Mouse (Mus musculus): ENCODE measurements around the gene Trpc4ap.
"Not testable (repeated sequence)": the region's sequence is repeated elsewhere in the genome, so short reads cannot be mapped to it uniquely, and the experiment has no call there.

The Trpc4ap gene

DNA sequence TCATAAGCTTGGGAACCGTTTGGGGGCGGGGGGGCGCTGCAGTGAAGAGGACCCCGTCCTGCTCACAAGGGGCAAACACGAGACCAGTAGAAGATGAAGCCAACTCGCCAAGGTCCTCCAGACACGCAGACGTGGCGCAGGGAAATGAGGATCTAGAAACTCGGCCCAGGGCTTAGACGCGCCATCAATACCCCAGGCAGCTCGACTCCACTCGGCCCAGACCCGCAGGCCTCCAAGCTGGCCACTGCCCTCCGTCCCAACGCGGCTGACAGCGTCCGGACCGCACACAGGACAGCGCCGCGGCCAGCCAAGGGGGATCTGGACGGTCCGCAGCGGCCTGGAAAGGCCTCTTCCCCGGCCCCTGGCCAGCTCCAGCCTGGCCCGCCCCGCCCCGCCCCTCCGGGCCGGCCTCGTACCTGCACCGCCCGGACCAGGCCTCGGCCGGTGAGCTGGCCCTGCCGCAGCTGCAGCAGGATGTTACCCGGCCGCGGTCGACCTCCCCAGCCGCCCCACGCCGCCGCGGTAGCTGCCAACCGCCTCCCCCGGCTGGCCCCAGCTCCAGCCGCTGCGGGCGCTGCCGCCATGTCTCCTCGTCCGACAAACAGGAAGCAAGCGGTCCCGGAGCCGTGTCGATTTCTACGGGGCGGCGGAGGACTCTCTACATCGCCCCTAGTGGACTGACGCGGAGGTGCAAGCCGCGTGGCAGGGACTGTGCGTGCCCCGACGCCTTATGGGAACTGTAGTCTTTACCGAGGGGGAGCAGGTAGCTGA, at the start of gene Trpc4ap:
Gene Trpc4ap (minus strand): TSS at position 662 of the 771 bp plus-strand sequence.
- no peak for DNase-seq (ENCODE audit: extremely low read depth, low read depth, low spot score)

DNA sequence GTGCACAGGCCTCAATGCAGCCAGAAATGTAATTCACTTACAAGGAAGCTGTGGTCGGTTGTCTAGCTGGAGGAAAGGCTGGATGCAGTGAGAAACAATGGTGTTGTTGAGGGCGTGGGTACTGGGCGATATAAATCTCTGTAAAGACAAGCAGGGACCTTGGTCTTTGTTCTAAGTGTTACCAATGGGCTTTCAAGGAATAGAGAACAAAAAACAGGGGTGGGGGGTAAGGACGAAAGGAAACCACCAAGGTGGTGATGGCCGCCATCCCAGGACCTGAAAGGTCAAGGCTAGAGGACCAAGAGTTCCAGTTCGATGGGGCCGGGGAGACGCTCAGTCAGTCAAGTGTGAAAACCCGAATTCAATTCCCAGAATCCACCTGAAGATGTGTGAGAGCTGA, 45.6 kb upstream of the Trpc4ap start:
- DNase-seq (ENCODE audit: extremely low read depth, low read depth, low spot score): no peak

DNA sequence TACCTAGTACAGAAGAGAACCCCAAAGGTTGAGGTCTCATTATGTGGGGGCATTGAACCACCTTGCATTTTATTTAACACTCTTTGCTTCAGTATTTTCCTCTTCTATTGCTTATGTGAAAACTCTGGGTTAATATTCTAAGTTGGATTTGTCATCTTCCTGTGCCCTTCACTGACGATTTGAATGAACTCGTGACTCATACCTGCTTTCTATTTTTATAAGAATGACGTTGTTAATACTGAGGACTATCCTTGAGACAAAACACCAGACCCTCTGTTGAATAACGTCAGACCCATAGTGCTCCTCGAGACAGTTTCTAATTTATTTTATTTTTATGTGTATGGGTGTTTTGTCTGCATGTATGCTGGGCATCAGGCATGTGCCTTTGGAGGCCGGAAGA, 44.8 kb upstream of the Trpc4ap start:
- DNase-seq (ENCODE audit: extremely low read depth, low read depth, low spot score): no peak

DNA sequence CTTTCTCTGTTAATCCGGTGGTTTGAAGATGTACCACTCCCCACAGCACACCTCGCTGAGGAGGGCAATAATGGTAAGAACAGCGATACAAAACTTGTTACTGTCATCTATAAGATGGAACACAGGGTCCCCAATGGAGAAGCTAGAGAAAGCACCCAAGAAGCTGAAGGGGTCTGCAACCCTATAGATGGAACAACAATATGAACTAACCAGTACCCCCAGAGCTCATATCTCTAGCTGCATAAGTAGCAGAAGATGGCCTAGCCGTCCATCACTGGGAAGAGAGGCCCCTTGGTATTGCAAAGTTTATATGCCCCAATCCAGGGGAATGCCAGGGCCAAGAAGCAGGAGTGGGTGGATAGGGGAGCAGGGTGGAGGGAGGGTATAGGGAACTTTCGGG, 43.6 kb upstream of the Trpc4ap start, which contains the start of gene Gm17581:
Gene Gm17581 (minus strand): TSS at position 101 of the 400 bp plus-strand sequence.
- DNase-seq (ENCODE audit: extremely low read depth, low read depth, low spot score): not testable (repeated sequence)

DNA sequence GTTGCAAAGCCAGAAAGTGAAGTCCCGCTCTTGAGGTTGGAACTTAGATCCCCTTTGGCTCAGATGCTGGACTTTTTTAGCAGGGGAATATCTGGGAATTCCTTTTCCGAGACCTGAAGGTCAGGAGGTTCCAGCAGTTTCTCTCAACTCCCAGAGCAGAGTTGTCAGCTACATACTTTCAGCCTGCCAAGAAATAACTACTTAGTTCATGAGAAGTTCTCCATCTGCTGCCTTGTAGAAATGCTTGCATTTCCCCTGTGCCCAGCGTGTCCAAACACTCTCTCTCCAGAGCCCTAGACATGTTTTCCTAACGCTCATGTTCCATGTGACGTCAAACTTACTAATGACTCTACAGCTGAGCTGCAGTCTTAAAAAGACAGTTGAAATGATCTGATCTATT, 42.9 kb upstream of the Trpc4ap start:
- DNase-seq (ENCODE audit: extremely low read depth, low read depth, low spot score): no peak

DNA sequence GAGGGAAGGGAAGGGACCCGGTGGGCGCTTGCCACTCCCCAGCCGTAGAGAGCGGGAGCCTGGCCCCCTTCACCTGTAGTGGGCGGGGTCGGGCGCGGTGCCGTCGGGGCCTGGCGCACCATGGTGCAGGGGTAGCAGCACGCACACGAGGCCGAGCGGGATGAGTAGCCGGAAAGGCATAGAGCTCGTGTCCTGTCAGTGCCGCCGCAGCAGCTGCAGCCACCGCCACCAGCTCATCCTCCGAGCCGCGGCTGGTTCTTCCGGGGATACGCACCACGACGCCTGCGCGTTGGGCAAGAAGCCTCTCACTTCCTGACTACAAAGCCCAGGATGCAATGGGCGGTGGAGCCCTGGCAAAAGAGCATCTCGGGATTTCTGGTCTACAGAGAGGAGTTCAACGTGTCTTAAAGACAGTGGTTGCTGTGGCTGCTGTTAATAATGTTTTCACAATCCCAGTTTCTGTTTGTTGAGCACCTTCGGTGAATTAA, 37.0 kb upstream of the Trpc4ap start, which contains the start of gene Edem2:
Gene Edem2 (minus strand): TSS at position 318 of the 488 bp plus-strand sequence.
- peak; percentile 52 for DNase-seq (ENCODE audit: extremely low read depth, low read depth, low spot score)

DNA sequence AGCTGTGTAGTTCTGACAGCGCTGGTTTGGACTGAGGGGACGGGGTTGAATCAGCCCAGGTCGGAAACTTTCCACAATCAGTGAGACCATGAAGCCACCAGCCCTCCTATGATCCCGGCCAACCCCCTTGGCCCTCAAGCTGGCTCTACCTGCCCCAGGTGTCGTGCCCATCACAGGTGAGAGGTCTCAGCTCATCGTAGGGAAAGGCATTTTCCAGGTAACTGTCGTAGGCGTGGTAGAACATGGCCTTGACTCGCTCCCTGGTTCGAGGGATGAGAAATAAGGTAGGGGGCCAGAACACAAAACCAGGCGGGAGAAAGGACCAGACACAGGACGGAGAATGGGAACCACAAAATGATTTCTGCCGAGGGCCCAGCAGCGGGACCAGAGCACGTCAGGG, 36.6 kb upstream of the Trpc4ap start:
- no peak for DNase-seq (ENCODE audit: extremely low read depth, low read depth, low spot score)

DNA sequence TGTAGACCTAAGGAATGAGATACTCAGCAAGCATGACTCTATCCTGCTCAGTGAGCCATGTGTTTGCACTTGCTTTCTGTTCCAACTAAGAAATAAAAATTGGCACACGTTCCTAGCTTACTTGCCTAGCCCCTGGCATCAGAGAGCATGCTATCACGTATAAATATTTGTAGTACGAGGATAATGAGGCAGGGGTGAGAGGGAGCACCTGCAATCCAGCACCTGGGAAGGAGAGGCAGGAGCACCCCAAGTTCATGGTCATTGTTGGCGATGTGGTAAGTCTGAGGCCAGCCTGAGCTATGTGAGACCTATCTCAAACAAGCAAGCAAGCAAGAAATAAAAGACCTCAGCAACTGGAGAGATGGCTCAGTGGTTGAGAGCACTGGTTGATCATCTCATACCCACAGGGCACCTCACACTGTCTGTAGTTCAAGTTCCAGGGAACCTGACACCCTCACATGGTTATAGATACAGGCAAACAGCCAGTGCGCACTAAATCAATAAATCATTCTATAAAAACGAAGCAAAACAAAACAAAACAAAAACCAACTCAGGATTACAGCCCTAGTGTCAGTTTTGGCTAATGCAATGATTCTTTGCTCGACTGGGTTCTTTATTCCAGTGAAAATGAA, 35.7 kb upstream of the Trpc4ap start:
- no peak for DNase-seq (ENCODE audit: extremely low read depth, low read depth, low spot score)

DNA sequence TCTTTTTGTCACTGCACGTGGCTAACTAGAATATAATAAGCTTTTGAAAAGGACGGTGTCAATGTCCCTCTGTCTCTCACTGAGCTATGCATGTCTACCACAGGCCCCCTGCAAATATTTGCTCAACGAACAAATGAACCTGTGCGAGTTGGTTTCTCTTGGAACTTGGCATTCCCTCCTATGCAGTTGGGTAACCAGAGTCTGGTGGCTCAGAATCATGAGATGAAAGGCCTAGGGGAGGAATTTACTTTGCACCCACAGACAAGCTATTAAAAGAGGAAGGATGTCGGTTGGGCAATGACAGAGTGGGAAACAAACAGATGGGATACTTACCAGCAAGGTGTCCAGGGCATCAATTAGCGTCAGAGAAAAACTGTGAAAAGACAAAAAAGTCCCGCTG, 34.1 kb upstream of the Trpc4ap start:
- peak; percentile 58 for DNase-seq (ENCODE audit: extremely low read depth, low read depth, low spot score)

DNA sequence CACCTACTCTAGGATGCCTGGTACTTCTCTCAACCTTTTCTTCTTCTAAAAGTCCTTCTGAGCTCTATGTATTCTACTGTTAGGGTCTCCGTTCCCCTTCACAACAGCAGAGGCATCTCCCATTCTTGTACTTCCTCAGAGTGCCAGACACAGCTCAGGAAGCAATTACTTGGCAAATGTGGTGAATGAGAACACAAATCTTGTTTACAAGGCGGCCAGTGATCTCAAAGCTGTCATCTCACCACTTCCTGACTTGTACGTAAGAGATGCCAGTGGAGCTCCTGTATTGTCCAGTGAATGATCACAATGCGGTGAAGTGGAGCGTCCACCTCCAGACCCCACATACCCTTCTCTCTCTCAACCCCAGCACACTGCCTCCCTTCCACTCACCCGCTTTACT, 32.3 kb upstream of the Trpc4ap start:
- no peak for DNase-seq (ENCODE audit: extremely low read depth, low read depth, low spot score)

DNA sequence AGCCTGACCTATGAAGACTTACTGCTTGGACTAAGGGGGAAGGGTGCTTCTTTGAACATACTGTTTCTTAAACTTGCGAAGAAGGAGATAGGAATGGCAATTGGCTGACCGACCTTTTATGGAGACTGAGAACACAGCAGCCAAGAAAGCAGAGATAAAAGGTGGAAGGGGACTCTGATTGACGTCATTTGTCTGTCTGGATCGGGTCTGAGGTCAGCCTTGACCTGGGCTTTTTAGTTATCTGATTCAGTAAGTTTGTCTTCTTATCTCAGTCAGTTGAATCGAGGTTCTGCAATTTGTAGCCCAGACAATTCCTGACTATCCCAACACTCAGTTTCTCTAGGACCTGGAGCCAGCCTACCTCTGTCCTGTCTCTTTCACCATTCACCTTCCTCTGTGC, 31.9 kb upstream of the Trpc4ap start:
- no peak for DNase-seq (ENCODE audit: extremely low read depth, low read depth, low spot score)

DNA sequence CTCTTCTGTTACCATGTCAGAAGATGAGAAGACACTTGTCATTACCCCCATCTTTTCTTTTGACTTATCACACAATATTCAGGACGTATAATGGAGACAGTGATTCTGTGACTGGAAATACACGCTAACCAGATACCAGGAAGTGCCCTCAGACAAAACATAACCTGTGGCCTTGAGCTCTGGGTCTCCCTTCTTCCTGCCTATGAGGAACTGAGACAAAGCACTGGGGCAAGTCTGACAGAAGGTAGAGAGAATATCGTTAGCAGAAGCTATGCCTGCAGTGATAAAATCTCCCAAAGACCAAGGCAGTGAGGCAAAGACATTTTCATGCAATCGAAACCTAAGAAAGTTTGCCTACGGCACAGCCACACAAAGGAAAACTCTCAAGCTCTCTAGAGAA, 28.4 kb upstream of the Trpc4ap start:
- no peak for DNase-seq (ENCODE audit: extremely low read depth, low read depth, low spot score)

DNA sequence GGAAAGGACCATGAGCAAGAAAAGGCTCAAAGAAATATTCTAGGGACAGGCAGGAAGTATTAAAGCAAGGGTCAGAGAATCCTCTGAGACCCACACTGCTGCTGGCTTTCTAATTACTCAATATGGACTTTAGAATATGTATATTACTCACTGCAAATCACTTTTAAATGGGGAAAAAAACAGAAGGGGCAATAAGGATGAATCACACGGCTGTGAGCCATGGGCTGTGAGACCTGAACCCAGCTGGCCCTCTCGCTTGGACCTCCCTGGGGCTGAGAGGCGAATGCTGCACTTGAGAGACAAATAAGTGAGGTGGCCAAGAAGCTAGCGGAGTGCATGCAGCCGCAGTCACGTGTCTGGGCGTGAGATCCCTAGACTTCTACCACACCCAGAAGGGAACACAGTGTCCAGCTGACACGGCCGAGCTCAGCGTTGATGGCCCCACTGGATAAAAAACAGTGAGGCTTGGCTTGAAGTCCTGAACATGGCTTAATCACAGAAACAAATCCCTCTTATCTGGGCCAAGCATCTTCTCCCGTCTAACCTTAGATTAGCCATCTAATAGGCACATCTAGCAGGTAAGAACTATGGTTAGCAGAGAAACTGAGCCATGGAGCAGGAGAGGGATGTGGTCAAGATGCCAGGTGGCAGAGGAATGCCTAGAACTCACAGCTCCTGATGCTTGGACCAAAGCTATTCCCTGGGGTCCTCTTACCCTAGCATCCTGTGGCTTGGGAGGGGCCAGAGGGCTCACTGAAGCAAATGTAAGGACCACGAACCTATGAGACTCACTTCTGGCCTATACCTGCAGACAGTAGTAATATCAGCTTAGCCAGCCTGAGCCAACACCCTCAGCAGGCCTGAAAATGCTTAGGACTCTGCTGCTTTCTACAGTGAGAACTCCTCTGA, 25.2 kb upstream of the Trpc4ap start:
- no peak for DNase-seq (ENCODE audit: extremely low read depth, low read depth, low spot score)

DNA sequence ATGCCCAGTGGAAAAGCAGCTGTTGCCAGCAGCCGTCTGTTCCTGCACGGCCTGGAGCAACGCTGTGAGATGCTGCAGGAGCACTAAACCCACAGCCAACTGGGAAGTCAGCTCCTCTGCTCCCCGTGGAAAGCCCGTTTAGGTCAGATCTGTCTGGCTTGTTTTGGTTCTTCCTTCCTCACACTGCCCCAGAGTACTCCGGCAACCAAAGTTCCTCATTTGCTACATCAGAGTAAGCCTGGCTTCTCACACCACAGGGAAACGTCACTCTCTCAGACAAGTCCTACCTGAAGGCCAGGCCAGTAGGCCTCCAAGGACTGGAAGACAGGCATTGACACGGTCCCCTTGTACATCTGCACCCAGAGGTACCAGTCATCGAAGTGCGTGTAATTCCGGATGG, 18.4 kb upstream of the Trpc4ap start:
- DNase-seq (ENCODE audit: extremely low read depth, low read depth, low spot score): no peak

DNA sequence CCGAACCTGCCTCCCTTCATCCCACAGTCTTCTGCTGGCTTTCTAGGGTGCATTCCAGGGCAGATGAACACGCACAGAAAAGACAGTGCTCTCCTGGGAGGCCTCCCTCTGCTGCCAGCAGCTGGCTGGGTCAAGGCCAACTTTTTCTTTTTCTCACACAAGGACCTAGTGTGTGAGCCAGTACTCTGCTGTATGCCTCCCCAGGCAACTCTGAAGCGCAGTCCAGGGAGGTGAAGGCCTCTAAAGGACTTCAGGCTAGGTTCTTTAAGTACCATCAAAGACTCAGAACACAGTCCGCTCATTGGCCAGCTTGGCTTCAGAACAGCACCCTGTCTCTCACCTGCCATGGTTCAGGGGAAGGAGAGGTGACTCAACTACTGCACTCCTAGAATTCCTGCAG, 15.1 kb upstream of the Trpc4ap start:
- no peak for DNase-seq (ENCODE audit: extremely low read depth, low read depth, low spot score)

DNA sequence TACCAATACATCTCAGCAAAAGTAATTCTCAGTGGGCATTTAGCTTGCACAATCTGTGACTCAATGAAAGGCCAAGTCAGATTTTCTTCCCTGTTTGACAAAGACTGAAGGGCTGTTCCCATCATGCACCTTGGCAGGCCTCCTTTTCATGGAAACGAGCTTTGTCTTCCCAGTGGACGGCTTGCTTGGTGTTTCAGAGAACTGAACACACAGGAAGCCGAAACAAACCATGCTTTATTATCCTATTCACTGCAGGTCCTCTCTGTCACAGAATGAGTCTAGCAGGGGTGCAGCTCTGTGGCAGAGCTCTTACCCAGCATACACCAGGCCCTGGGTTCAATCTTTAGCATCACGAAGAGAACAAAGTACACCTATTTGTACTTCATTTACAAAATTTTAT, 11.4 kb upstream of the Trpc4ap start:
- no peak for DNase-seq (ENCODE audit: extremely low read depth, low read depth, low spot score)

DNA sequence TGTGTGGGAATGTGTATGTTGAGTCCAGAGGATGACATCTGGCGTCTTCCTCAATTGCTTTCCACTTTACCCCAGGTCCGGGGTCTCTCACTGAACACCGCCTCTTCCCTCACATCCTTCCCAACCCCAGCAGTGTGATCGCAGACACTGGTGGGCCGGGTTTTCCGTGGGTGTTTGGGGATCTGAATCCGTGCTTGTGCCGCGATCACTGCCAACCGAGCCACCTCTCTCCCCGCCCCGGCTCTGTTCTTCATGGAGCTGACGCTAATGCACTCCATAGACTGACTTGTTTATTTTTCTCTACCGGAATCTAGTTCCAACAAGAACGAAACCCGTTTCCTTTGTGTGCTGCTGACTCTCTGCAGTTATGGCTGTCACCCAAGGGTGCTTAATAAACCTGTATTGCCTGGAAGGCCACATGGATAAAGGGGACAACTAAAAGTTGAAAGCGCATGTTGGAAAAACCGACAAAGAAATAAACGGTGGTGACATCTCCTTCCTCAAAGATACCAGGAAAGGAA, 9.3 kb upstream of the Trpc4ap start:
- DNase-seq (ENCODE audit: extremely low read depth, low read depth, low spot score): no peak

DNA sequence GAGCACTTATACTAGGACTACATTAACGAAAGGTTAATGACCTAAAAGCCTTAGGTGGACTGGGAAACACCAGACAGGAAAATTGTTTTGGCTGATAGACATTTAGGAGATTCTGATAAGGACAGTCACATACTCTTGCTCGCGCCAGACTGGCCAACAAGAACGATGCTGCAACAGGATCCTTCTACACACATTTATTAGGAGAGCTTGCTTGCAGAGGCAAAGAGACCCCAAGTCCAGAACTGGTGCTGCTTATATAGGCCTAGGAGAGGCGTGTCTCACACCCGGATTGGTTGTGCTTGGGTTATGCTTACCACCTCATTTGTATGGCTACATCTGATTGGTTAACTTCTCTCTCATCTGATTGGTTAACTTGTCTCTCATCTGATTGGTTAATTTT, 6.3 kb upstream of the Trpc4ap start:
- DNase-seq (ENCODE audit: extremely low read depth, low read depth, low spot score): not testable (repeated sequence)

DNA sequence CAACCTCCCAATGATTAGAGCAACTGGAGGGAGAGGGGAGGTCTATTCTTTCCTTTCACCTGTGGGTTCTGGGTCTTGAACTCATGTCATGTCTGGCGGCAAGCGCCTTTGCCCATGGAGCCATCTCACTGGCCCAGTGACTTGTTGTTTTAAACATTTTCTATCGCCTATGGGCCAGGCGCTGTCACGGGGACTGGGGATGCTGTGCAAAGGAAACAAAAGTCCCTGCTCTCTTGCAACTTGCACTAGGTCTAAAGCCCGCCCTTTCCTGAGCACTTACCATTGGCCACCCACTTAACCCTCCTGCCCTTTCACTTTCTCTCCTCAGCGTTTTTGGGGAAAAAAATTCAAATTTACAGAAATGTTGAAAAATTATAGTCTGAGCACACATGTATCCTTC, 4.7 kb upstream of the Trpc4ap start:
- DNase-seq (ENCODE audit: extremely low read depth, low read depth, low spot score): no peak

DNA sequence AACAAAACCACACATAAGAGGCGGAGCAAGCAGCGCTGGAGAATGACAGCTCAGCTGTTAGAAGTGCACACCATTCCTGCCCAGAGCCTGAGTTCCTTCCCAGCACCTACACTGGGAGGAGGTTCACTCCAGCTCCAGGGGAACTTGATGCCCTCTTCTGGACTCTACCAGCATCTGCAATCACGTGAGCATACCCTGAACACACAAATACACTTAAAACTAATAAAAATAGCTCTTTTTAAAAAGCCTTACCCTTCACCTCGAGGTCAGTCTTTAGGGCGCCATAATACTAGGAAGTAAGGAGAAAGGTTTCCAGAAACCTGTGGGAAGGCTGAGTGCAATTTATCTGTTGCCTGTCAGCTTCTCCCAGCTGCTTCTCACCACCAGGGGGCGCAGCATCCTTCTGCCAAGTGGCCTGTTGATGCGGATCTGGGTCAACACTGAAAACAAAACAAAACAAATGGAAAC, 3.9 kb upstream of the Trpc4ap start:
- DNase-seq (ENCODE audit: extremely low read depth, low read depth, low spot score): no peak

DNA sequence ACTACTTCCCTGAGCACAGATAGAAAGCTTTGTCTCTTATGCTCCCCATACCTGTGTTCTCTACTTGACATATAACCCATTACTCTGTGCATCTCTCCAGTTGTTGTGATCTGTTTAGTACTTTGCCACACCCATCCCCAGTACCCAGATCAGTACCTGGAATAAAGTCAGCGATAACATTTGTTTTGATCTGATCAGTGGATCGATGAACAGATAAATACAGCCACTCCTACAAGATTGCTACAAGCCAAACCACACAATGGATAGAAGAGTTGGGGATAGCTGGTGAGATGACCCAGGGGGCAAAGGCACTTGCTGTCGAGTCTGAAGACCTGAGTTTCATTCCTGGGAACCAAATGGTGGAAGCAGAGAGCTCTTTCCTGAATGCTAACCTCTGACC, 3.1 kb upstream of the Trpc4ap start:
- no peak for DNase-seq (ENCODE audit: extremely low read depth, low read depth, low spot score)
